Mouse (Mus musculus): ENCODE results near the gene Hddc2.

- no peak for TF ChIP-seq CTCF (IDR thresholded peaks at IDR 0.05; ENCODE audit: borderline replicate concordance, control insufficient read depth, extremely low read depth, insufficient read depth, low read length, poor library complexity)
- no peak for TF ChIP-seq POLR2A (IDR thresholded peaks at IDR 0.05; ENCODE audit: control insufficient read depth, extremely low read depth, insufficient read depth, low read length, poor library complexity)
These were observed 23.2 kb downstream of the Hddc2 start for GRCm38 (mm10) chr10:31336432-31336831.
